Comparison of ENCODE assay signal across 11 mouse cellular contexts in the genomic region with DNA sequence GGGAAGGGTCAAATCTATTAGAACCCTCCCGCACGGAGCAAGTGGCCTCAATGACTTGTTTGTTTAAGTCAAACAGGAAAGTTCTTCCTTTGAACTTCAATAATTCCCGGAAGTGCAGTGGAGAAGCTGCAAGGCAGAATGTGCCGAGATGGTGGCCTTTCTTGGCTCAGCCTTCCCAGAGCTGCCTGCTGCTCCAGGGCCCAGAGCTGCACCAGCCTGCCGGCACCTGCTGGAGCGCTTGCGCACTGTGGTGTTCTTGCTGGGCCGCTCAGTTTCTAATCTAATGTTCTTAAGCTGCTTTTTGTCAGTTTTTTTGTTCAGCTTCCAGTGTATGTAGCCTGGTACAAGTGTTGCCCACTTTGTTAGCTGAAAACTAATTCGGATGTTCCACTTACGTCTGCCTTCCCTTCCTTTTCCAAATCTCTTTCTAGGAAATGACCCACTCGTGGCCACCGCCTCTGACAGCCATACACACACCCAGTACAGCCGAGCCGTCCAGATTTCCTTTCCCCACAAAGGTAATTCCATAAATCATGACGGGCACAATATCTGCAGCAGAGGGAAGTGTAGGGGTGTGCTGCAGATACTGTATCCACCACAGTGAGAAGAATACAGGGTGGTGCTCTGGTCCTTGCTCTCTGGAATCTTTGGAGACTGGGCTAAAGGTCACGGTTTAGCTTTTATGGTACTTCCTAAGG.
DNase-seq lines count a peak whose midpoint lies in the region; ATAC-seq lines count a peak whose summit lies in the region.
"Had no signal": no experiment of that assay in that cellular context is flagged by ENCODE, and none has a peak within 500 bp of the region (broad histone marks: within the 10 kb centered on the region; RNA-seq: fewer than 3 reads in every experiment).

No protein-coding gene starts in this region.

- no peak overlapping the region for H3K9ac ChIP-seq in forebrain, embryonic 16.5 days (replicated peaks; ENCODE audit: low read depth, low read length)
- H3K9ac ChIP-seq in midbrain, embryonic 14.5 days (replicated peaks; ENCODE audit: low read length) = no peak overlapping the region
- H3K9ac ChIP-seq in midbrain, embryonic 15.5 days = no peak overlapping the region
- no peak overlapping the region for H3K9ac ChIP-seq in stomach, embryonic 16.5 days (ENCODE audit: low read length)
- H3K9ac ChIP-seq: hindbrain, embryonic 13.5 days; midbrain, embryonic 13.5 days had no signal

- ATAC-seq in forebrain, embryonic 16.5 days = peak; percentile 12; the same call in 1 of the 2 replicates
- ATAC-seq in midbrain, embryonic 14.5 days (ENCODE audit: low FRiP score, low TSS enrichment) = no peak
- no peak for ATAC-seq in midbrain, embryonic 15.5 days (replicated peaks)
- ATAC-seq in stomach, embryonic 16.5 days (ENCODE audit: insufficient read depth, low FRiP score) = peak; percentile 51; the same call in 1 of the 2 replicates
- ATAC-seq: midbrain, embryonic 13.5 days had no signal

- H3K4me2 ChIP-seq in forebrain, embryonic 16.5 days (ENCODE audit: low read length) = no peak overlapping the region
- H3K4me2 ChIP-seq in midbrain, embryonic 14.5 days (ENCODE audit: low read length) = no peak overlapping the region
- H3K4me2 ChIP-seq in midbrain, embryonic 15.5 days = no peak overlapping the region
- H3K4me2 ChIP-seq in stomach, embryonic 16.5 days (ENCODE audit: low read depth, low read length) = no peak overlapping the region
- H3K4me2 ChIP-seq: hindbrain, embryonic 13.5 days; midbrain, embryonic 13.5 days had no signal

- no peak for DNase-seq in forebrain, embryonic 10.5 days (ENCODE audit: extremely low spot score, low spot score)
- peak; percentile 35 for DNase-seq in midbrain, embryonic 14.5 days
- DNase-seq in kidney, postnatal 36 days = peak; percentile 52
- no peak for DNase-seq in urinary bladder, adult 2 months (ENCODE audit: low spot score)
- DNase-seq in right cerebral cortex, adult 2 months (ENCODE audit: low spot score in 2 of 2) = no peak
- DNase-seq: cerebellum, adult 18-20 months had no signal

- no peaks in the 10 kb centered on the region for H3K4me1 ChIP-seq in forebrain, embryonic 16.5 days (replicated peaks; ENCODE audit: control insufficient read depth, insufficient read depth, low read length)
- H3K4me1 ChIP-seq in forebrain, embryonic 10.5 days = peaks cover 15% of the 10 kb centered on the region
- H3K4me1 ChIP-seq in midbrain, embryonic 14.5 days (ENCODE audit: control insufficient read depth, insufficient read depth, low read length) = no peaks in the 10 kb centered on the region
- H3K4me1 ChIP-seq in midbrain, embryonic 15.5 days = no peaks in the 10 kb centered on the region
- H3K4me1 ChIP-seq in stomach, embryonic 16.5 days (ENCODE audit: control insufficient read depth, insufficient read depth, low read length) = peaks cover 7% of the 10 kb centered on the region
- H3K4me1 ChIP-seq: hindbrain, embryonic 13.5 days; midbrain, embryonic 13.5 days had no signal

- H3K4me3 ChIP-seq in forebrain, embryonic 16.5 days (replicated peaks; ENCODE audit: low read length) = no peak overlapping the region
- H3K4me3 ChIP-seq in forebrain, embryonic 10.5 days = no peak overlapping the region
- no peak overlapping the region for H3K4me3 ChIP-seq in midbrain, embryonic 14.5 days (replicated peaks; ENCODE audit: low read depth, low read length)
- H3K4me3 ChIP-seq in midbrain, embryonic 15.5 days = no peak overlapping the region
- no peak overlapping the region for H3K4me3 ChIP-seq in stomach, embryonic 16.5 days (replicated peaks; ENCODE audit: low read length)
- H3K4me3 ChIP-seq: hindbrain, embryonic 13.5 days; midbrain, embryonic 13.5 days had no signal

- 57% methylated on average over 16 of the region's 16 CpGs for WGBS in forebrain, embryonic 16.5 days
- 76% methylated on average over 16 of the region's 16 CpGs for WGBS in forebrain, embryonic 10.5 days
- 62% methylated on average over 16 of the region's 16 CpGs for whole genome bisulfite sequencing in midbrain, embryonic 14.5 days
- 56% methylated on average over 16 of the region's 16 CpGs for WGBS in midbrain, embryonic 15.5 days
- 37% methylated on average over 16 of the region's 16 CpGs for WGBS in stomach, embryonic 16.5 days

- no peaks in the 10 kb centered on the region for H3K9me3 ChIP-seq in forebrain, embryonic 16.5 days (ENCODE audit: control insufficient read depth, low read length)
- H3K9me3 ChIP-seq in forebrain, embryonic 10.5 days = no peaks in the 10 kb centered on the region
- H3K9me3 ChIP-seq in midbrain, embryonic 14.5 days (ENCODE audit: control insufficient read depth, low read length) = no peaks in the 10 kb centered on the region
- H3K9me3 ChIP-seq in midbrain, embryonic 15.5 days = no peaks in the 10 kb centered on the region
- no peaks in the 10 kb centered on the region for H3K9me3 ChIP-seq in stomach, embryonic 16.5 days (replicated peaks; ENCODE audit: control insufficient read depth, low read length)
- H3K9me3 ChIP-seq: hindbrain, embryonic 13.5 days; midbrain, embryonic 13.5 days had no signal

- H3K36me3 ChIP-seq in forebrain, embryonic 16.5 days (ENCODE audit: control insufficient read depth, insufficient read depth) = no peaks in the 10 kb centered on the region
- H3K36me3 ChIP-seq in forebrain, embryonic 10.5 days (replicated peaks) = peaks cover 3% of the 10 kb centered on the region; the same call in 1 of the 2 replicates
- H3K36me3 ChIP-seq in midbrain, embryonic 14.5 days (ENCODE audit: control insufficient read depth, insufficient read depth, low read length) = no peaks in the 10 kb centered on the region
- no peaks in the 10 kb centered on the region for H3K36me3 ChIP-seq in midbrain, embryonic 15.5 days (replicated peaks)
- H3K36me3 ChIP-seq in stomach, embryonic 16.5 days (ENCODE audit: control insufficient read depth, insufficient read depth, low read length) = no peaks in the 10 kb centered on the region
- H3K36me3 ChIP-seq: hindbrain, embryonic 13.5 days; midbrain, embryonic 13.5 days had no signal

- no peaks in the 10 kb centered on the region for H3K27me3 ChIP-seq in forebrain, embryonic 16.5 days (replicated peaks; ENCODE audit: control insufficient read depth, insufficient read depth, low read length)
- H3K27me3 ChIP-seq in forebrain, embryonic 10.5 days (ENCODE audit: poor library complexity, severe bottlenecking) = no peaks in the 10 kb centered on the region
- H3K27me3 ChIP-seq in midbrain, embryonic 14.5 days (ENCODE audit: control insufficient read depth, insufficient read depth, low read length) = no peaks in the 10 kb centered on the region
- no peaks in the 10 kb centered on the region for H3K27me3 ChIP-seq in midbrain, embryonic 15.5 days (replicated peaks)
- no peaks in the 10 kb centered on the region for H3K27me3 ChIP-seq in stomach, embryonic 16.5 days (ENCODE audit: control insufficient read depth, insufficient read depth, low read length)
- H3K27me3 ChIP-seq: hindbrain, embryonic 13.5 days had no signal

- H3K27ac ChIP-seq in forebrain, embryonic 16.5 days (ENCODE audit: low read length) = no peak overlapping the region
- no peak overlapping the region for H3K27ac ChIP-seq in forebrain, embryonic 10.5 days
- no peak overlapping the region; the same call in 1 of the 2 replicates for H3K27ac ChIP-seq in midbrain, embryonic 14.5 days (replicated peaks; ENCODE audit: low read depth, low read length)
- no peak overlapping the region for H3K27ac ChIP-seq in midbrain, embryonic 15.5 days
- H3K27ac ChIP-seq in stomach, embryonic 16.5 days (ENCODE audit: low read length) = peak overlapping the region; percentile 66
- H3K27ac ChIP-seq: hindbrain, embryonic 13.5 days; midbrain, embryonic 13.5 days had no signal

Comparison
In these comparisons a context has a peak if more than half of its experiments do, and no peak if none do; other contexts are left out.
1. ATAC-seq: peak in forebrain, embryonic 16.5 days (single experiment) and stomach, embryonic 16.5 days (single experiment); none in midbrain, embryonic 14.5 days (single experiment) and midbrain, embryonic 15.5 days (single experiment).
2. DNase-seq: peak in midbrain, embryonic 14.5 days (single experiment) and kidney, postnatal 36 days (2 of 2); none in forebrain, embryonic 10.5 days (single experiment), urinary bladder, adult 2 months (single experiment) and right cerebral cortex, adult 2 months (0 of 2).